Mouse (Mus musculus) liver, embryonic 14.5 days (tissue): ENCODE measurements around the gene Kif1a. TPM values are rescaled to one million over a fixed set of nuclear protein-coding genes. Genes with fewer than 3 reads are reported as not detected.

Experiments used
- ATAC-seq: fragments of 200-750 bp; cut with Nextera tagmentation; 2 replicates; pipeline ENCODE4 v1.8.0; 2017; ENCODE audit warnings: moderate number of reproducible peaks, mild to moderate bottlenecking, moderate library complexity; ENCODE audit not compliant: insufficient read depth
- DNase-seq, 3 experiments: peaks; one replicate each; pipeline ENCODE4 v3.0.0-alpha.2; 2012 to 2013; ENCODE audit warnings: low read depth in 3 of 3, low spot score in 3 of 3
- H3K27ac ChIP-seq: fragments of 300-500 bp; sonication (generic); 2 replicates; pipeline ENCODE4 v1.5.1; 2014; ENCODE audit warnings: moderate library complexity, mild to moderate bottlenecking, control low read depth, inconsistent platforms
- H3K27me3 ChIP-seq: fragments of 300-500 bp; sonication (generic); 2 replicates; pipeline ENCODE4 v1.6.1; 2014; ENCODE audit warnings: mild to moderate bottlenecking, low read length, moderate library complexity; ENCODE audit not compliant: control insufficient read depth, insufficient read depth
- H3K36me3 ChIP-seq: fragments of 300-500 bp; sonication (generic); replicated peaks from 2 replicates; pipeline ENCODE4 v1.6.1; 2014; ENCODE audit warnings: low read depth; ENCODE audit not compliant: control insufficient read depth, insufficient read depth
- H3K4me1 ChIP-seq, 2 experiments: fragments of 200-500 bp in 1 of 2; fragments of 300-500 bp in 1 of 2; sonication (generic) in 1 of 2; replicated peaks; 2 replicates each; pipeline ENCODE4 v1.6.1; 2012 to 2014; ENCODE audit warnings: antibody characterized with exemption in 1 of 2, inconsistent platforms in 1 of 2, low read length in 1 of 2; ENCODE audit not compliant: control insufficient read depth in 2 of 2, insufficient read depth in 2 of 2
- H3K4me2 ChIP-seq: fragments of 300-500 bp; sonication (generic); 2 replicates; pipeline ENCODE4 v1.6.1; 2014; ENCODE audit warnings: low read depth, mild to moderate bottlenecking, control low read depth, moderate library complexity
- H3K4me3 ChIP-seq, 2 experiments: fragments of 200-500 bp in 1 of 2; fragments of 300-500 bp in 1 of 2; sonication (generic) in 1 of 2; 2 replicates each; pipeline ENCODE4 v1.5.1; 2012 to 2014; ENCODE audit warnings: low read depth in 2 of 2, low read length in 2 of 2, mild to moderate bottlenecking in 2 of 2, control low read depth in 1 of 2, inconsistent platforms in 1 of 2, moderate library complexity in 1 of 2; ENCODE audit not compliant: insufficient read depth in 1 of 2
- H3K9ac ChIP-seq: fragments of 300-500 bp; sonication (generic); replicated peaks from 2 replicates; pipeline ENCODE4 v1.6.1; 2014; ENCODE audit warnings: mild to moderate bottlenecking, control low read depth, moderate library complexity
- H3K9me3 ChIP-seq: fragments of 300-500 bp; sonication (generic); 2 replicates; pipeline ENCODE4 v1.6.1; 2016; ENCODE audit warnings: low read length, mixed read lengths; ENCODE audit not compliant: control insufficient read depth
- CTCF ChIP-seq: IDR thresholded peaks from 2 replicates; pipeline ENCODE4 v1.5.1; 2016; ENCODE audit warnings: antibody characterized with exemption, low read depth, control low read depth
- EP300 ChIP-seq: IDR thresholded peaks from 2 replicates; pipeline ENCODE4 v1.6.1; 2016; ENCODE audit warnings: antibody characterized with exemption, low read depth
- WGBS: fragments of 180-500 bp; shearing (Covaris S2); extraction: QIAGEN DNeasy Blood & Tissue Kit; methylation state at CpG from one replicate; pipeline ENCODE4 v1.1.7; 2014; ENCODE audit not compliant: insufficient replicate concordance; 5-methylcytosine and 5-hydroxymethylcytosine counted together
- polyA plus RNA-seq, 2 experiments: library from polyadenylated mRNA; depleted of rRNA in 1 of 2; stranded (reverse) in 1 of 2; unstranded in 1 of 2; fragments of >200 nt; fragmentation: Nextera tagmentation in 1 of 2; extraction: Ambion mirVana in 1 of 2; gene quantifications; 2 replicates each; pipeline versions ENCODE4 v1.2.1 to v1.2.3; 2012 to 2014

The Kif1a gene
- polyA plus RNA-seq, 2 experiments: 0.07 to 0.27 TPM

DNA sequence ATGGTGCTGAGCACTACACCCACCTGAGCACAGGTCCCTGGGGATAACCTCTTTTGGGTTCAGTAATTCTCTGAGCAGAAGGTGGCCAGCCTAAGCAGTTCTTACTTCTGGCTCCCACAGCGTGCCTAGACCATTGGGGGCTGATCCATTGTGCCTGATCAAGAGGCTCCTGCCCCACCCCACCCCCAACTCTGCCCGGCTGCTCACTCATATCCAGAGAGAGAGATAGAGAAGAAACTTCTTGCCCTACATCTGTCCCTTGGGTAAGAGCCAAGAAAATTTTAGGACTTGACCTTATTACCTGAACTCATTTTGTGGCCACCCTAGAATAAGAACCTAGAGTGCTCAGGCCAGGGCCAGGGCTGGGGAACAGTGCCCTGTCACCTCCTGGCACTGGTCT, 108.9 kb downstream of the Kif1a start:
- ATAC-seq (no peak), DNase-seq (no peak)
- no peaks in the 10 kb centered on the region for H3K4me1 ChIP-seq
- H3K27ac ChIP-seq: no peak overlapping the region
- H3K36me3 ChIP-seq: no peaks in the 10 kb centered on the region
- H3K9ac ChIP-seq: no peak overlapping the region
- 49% methylated on average over 2 of the region's 2 CpGs for WGBS
- H3K9me3 ChIP-seq: no peaks in the 10 kb centered on the region
- H3K4me3 ChIP-seq: no peak overlapping the region
- TF ChIP-seq EP300: no peak
- no peak for TF ChIP-seq CTCF
- no peak overlapping the region for H3K4me2 ChIP-seq
- H3K27me3 ChIP-seq: no peaks in the 10 kb centered on the region

DNA sequence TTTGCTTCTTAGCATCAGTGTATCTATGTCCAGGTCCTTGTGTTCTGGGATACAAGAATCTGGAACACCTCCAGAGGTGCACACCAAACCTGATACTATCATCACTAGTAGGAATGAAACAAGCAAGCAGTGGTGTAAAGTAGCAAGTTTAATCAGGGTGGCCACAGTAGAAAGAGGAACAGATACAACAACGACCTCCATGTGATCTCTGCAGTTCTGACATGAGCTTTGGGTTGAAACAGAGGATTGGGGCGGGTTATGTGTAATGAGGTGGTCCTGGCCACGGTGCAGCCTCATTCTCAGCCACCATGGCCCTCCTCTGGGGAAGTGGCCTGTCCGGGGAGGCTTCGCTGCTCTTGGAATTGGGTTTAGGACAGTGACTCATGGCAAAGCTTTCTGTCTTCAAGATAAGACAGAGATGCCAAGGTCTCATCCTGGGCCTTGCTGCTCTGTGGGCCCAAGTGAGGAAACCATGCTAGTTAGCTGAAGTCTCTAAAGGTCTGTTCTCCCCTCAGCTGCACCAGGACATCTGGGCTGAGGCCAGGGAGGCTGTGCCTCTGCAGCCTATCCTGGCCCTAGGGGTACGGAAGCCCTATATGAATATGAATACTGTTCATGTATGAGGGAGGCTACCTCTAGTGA, 109.4 kb downstream of the Kif1a start:
- WGBS: 55% methylated on average over 6 of the region's 6 CpGs
- Histone ChIP-seq H3K27ac (no peak overlapping the region), H3K9ac (no peak overlapping the region), H3K9me3 (no peaks in the 10 kb centered on the region), H3K27me3 (no peaks in the 10 kb centered on the region), H3K4me2 (no peak overlapping the region), H3K4me3 (no peak overlapping the region), H3K36me3 (no peaks in the 10 kb centered on the region), H3K4me1 (no peaks in the 10 kb centered on the region)
- TF ChIP-seq CTCF (no peak), EP300 (no peak)
- DNase-seq: no peak
- ATAC-seq: no peak

DNA sequence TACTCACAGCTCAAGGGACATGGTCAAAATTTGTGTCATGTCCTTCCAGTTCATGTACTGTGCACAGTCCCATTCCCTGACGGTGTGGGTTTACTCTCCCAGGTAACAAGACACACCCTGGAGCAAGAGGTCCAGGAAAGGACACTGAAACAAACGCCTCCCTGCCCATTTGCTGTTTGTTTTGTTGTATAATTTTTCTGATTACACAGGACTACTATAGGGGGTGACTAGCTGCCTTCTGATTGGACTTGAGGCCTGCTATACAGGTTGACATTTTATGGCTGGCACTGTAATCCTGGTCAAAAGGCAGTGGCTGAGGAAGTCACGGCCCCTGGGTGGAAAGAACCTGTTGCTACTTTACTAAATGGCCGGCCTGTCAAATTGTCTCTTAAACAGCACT, 111.9 kb downstream of the Kif1a start:
- Histone ChIP-seq H3K36me3 (no peaks in the 10 kb centered on the region), H3K4me1 (no peaks in the 10 kb centered on the region), H3K9me3 (no peaks in the 10 kb centered on the region), H3K4me3 (no peak overlapping the region), H3K27ac (no peak overlapping the region), H3K9ac (no peak overlapping the region), H3K27me3 (no peaks in the 10 kb centered on the region), H3K4me2 (no peak overlapping the region)
- no peak for DNase-seq
- no peak for ATAC-seq
- no peak for TF ChIP-seq EP300
- TF ChIP-seq CTCF: no peak
- WGBS: 54% methylated on average over 4 of the region's 4 CpGs

DNA sequence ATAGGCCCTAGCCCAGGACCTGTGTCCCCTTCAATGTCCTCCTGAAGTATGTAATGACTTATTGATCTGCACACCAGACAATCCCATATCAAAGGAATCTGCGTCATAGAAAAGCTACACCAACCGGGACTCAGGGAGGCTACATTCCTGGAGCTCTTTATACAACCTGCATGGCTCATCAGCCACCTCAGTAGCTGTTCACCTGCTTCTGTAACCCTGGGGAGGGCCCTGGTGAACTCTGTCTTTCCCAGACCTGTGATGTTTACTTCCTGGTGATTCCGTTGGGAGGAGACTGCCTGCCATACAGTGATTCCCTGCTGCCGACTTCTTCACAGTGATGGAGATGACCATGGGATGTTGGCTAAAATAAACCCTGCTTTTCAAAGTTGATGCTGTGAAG, 112.9 kb downstream of the Kif1a start:
- no peak for TF ChIP-seq EP300
- TF ChIP-seq CTCF: no peak

DNA sequence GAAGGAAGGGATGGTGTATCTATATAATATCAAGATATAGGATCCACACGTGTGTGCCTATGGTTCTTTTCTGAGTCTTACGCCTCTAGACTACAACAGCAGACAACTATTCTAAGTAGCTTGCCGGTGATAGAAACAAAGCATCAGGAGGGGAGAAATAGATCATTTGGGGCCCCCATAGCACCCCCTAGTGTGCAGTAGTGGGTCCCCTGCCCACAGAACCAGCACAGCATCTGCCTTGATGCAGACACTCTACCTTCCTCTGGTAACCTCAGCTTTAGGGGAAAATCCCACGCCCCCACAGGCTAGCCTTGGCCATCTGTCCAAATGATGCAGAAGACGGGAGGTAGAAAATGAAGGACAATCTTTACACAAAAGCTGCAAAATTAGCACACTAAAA, 116.8 kb downstream of the Kif1a start:
- TF ChIP-seq EP300 (no peak), CTCF (peak; percentile 19; the same call in 1 of the 2 replicates)
- no peak overlapping the region for H3K9ac ChIP-seq
- WGBS: 64% methylated on average over 5 of the region's 5 CpGs
- DNase-seq: no peak
- H3K4me2 ChIP-seq: no peak overlapping the region
- H3K4me1 ChIP-seq: 0 out of 4 replicates have a peak, but pooled peaks cover 0 to 2% of the 10 kb centered on the region in 2 experiments
- no peak for ATAC-seq
- H3K36me3 ChIP-seq: no peaks in the 10 kb centered on the region
- H3K4me3 ChIP-seq: no peak overlapping the region
- no peaks in the 10 kb centered on the region for H3K9me3 ChIP-seq
- H3K27me3 ChIP-seq: no peaks in the 10 kb centered on the region
- no peak overlapping the region for H3K27ac ChIP-seq

More for the DNA sequence above, 112.9 kb downstream of the Kif1a start:
- H3K9ac ChIP-seq: no peak overlapping the region
- H3K4me1 ChIP-seq: no peaks in the 10 kb centered on the region
- no peaks in the 10 kb centered on the region for H3K27me3 ChIP-seq
- ATAC-seq: no peak
- H3K27ac ChIP-seq: no peak overlapping the region
- DNase-seq: no peak
- H3K9me3 ChIP-seq: no peaks in the 10 kb centered on the region
- no peak overlapping the region for H3K4me3 ChIP-seq
- 58% methylated on average over 4 of the region's 4 CpGs for WGBS
- no peak overlapping the region for H3K4me2 ChIP-seq
- no peaks in the 10 kb centered on the region for H3K36me3 ChIP-seq
